Mouse (Mus musculus) E14TG2a.4 (cell line): ENCODE data around the gene Ctnnbl1.

Source experiments
- H3K27me3 ChIP-seq: 2 replicates; pipeline ENCODE4 v1.6.1; 2014; ENCODE audit warnings: low read length, control low read depth; ENCODE audit not compliant: insufficient read depth
- H3K36me3 ChIP-seq: 2 replicates; pipeline ENCODE4 v1.6.1; 2014; ENCODE audit warnings: low read length, control low read depth; ENCODE audit not compliant: insufficient read depth
- H3K4me1 ChIP-seq: replicated peaks from 2 replicates; pipeline ENCODE4 v1.6.1; 2014; ENCODE audit warnings: low read depth, low read length, control low read depth
- H3K4me3 ChIP-seq: replicated peaks from 2 replicates; pipeline ENCODE4 v1.5.1; 2014; ENCODE audit warnings: mild to moderate bottlenecking, low read length
- H3K9me3 ChIP-seq: 2 replicates; pipeline ENCODE4 v1.6.1; 2014; ENCODE audit warnings: low read length, control low read depth
- CTCF ChIP-seq: conservative IDR thresholded peaks from 2 replicates; pipeline ENCODE4 v1.5.1; 2014; ENCODE audit warnings: low read length
- NANOG ChIP-seq: IDR thresholded peaks from 2 replicates; pipeline ENCODE4 v1.6.1; 2014; ENCODE audit warnings: borderline replicate concordance, low read length, mixed read lengths
- POU5F1 ChIP-seq: IDR thresholded peaks from 2 replicates; pipeline ENCODE4 v1.6.1; 2014; ENCODE audit warnings: low read length, borderline replicate concordance

Ctnnbl1 gene

DNA sequence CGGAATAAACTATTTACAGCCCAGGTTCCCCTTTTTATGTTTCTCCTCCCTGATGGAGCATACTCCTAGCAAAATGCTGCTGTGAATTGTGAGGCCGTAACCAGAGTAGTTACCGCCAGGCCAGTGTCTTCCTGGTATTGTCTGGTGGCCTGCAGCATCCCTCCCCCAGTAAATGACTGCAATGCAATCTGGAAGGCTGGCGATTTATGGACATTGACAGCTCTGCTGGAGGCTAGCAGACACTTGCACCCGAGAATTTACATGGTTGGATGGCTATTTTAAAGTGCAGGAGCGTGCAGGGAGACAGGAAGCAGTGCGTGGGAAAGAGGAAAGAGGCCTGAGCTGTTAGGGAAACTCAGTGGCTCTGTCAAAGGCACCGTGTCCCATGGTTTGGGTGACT is 99.8 kb downstream of the Ctnnbl1 start:
- TF ChIP-seq NANOG (no peak), CTCF (no peak), POU5F1 (no peak)
- H3K4me3 ChIP-seq = no peak overlapping the region
- H3K9me3 ChIP-seq = no peaks in the 10 kb centered on the region
- H3K36me3 ChIP-seq = peaks cover 21% of the 10 kb centered on the region
- peaks cover 50% of the 10 kb centered on the region for H3K4me1 ChIP-seq
- no peaks in the 10 kb centered on the region for H3K27me3 ChIP-seq

DNA sequence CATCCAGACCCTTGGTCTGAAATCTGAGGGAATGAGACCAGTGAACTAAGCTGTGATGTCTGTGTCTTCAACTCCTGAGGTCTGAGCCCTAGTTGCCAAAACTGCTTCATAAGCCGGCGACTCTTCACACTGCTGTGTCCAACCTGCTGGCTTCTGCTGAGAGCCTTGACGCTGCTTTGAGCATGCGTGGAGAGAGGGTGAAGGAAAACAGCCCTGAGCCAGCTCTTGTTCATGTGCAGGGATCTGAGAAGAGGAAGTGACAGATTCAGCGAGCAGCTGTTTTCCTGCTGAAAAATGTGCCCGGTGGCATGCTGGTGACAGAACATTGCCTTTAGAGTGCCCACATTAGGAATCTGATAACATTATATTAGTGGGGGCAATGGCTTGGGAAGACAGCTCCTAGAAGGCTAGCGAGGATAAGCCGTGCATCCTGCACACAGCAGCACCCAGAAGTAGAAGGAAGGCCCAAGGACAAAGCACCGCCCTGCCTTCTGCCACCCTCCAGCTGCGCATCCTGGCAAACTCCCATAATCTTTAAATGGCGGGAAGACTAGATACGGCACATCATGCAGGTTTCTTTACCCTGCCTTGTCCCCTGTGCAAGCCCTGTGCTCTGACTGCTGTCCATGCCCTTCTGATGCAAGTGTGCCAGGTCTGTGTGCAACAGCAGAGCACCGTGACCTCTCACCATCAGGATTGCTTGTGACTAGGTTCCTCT is 101.2 kb downstream of the Ctnnbl1 start:
- Histone ChIP-seq H3K27me3 (no peaks in the 10 kb centered on the region), H3K4me3 (no peak overlapping the region), H3K36me3 (peaks cover 21% of the 10 kb centered on the region), H3K4me1 (peaks cover 63% of the 10 kb centered on the region), H3K9me3 (no peaks in the 10 kb centered on the region)
- TF ChIP-seq POU5F1 (no peak), NANOG (no peak), CTCF (no peak)

- peaks cover 86% of the 10 kb centered on the region for H3K4me1 ChIP-seq
- no peaks in the 10 kb centered on the region for H3K27me3 ChIP-seq
- peaks cover 21% of the 10 kb centered on the region for H3K36me3 ChIP-seq
- peak overlapping the region; percentile 50; the same call in 1 of the 2 replicates for H3K4me3 ChIP-seq
- H3K9me3 ChIP-seq = no peaks in the 10 kb centered on the region
- peak; percentile 83; the same call in 1 of the 2 replicates for TF ChIP-seq POU5F1
- no peak for TF ChIP-seq CTCF
- TF ChIP-seq NANOG = peak; percentile 58; the same call in 1 of the 2 replicates
Measured at GRCm38 (mm10) chr2:157840641-157841078, 103.5 kb downstream of the Ctnnbl1 start.

DNA sequence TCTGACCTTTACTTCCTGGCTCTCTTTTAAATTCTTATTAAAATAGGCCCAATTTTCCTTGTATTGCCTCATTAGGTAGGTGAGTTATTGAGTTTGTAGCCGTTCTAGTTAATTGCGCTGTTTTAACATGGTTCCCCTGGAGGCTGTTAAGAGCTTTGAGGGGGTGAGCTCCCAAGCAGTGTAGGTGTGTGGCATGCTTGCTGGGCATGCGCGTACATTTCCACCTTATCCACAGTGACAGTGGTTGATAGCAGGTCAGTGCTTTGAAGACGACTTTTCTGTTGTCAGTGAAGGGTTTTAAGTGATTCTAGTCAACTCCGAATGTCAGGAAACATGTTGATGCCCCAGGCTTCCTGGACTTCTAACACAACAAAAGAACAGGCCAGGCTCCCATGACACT is 103.9 kb downstream of the Ctnnbl1 start:
- H3K4me3 ChIP-seq = peak overlapping the region; percentile 50
- peaks cover 21% of the 10 kb centered on the region for H3K36me3 ChIP-seq
- TF ChIP-seq CTCF (no peak), POU5F1 (no peak), NANOG (no peak)
- H3K27me3 ChIP-seq = no peaks in the 10 kb centered on the region
- H3K9me3 ChIP-seq = no peaks in the 10 kb centered on the region
- H3K4me1 ChIP-seq = peaks cover 91% of the 10 kb centered on the region

- Histone ChIP-seq H3K4me1 (peaks cover 97% of the 10 kb centered on the region), H3K27me3 (no peaks in the 10 kb centered on the region), H3K36me3 (0 out of 2 replicates have a peak, but pooled peaks cover 6% of the 10 kb centered on the region), H3K4me3 (peak overlapping the region; percentile 5; the same call in 1 of the 2 replicates), H3K9me3 (no peaks in the 10 kb centered on the region)
- TF ChIP-seq CTCF (no peak), POU5F1 (no peak), NANOG (no peak)
Measured at GRCm38 (mm10) chr2:157844746-157845145, 107.5 kb downstream of the Ctnnbl1 start.

DNA sequence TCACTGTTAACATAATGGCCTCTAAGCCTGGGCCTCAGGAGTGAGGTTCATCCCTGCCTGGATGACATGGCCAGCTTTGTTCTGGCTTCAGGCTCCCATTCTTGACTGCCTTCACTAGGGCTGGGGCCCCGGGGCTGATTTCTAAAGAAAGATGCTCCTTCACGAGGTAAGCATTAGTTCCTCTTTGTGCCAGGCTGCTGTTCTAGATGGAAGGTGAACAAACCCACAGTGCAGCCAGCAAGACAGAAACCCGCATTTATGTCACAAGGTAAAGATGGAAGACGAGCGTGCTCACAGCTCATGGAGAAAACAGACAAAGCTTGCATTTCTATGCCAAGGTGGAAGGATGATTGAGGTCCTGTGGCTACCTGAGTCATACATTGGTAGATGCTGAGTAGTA is 108.6 kb downstream of the Ctnnbl1 start:
- H3K4me1 ChIP-seq = peaks cover 98% of the 10 kb centered on the region
- H3K27me3 ChIP-seq = no peaks in the 10 kb centered on the region
- no peak for TF ChIP-seq POU5F1
- TF ChIP-seq CTCF = no peak
- TF ChIP-seq NANOG = no peak
- 0 out of 2 replicates have a peak, but pooled peaks cover 6% of the 10 kb centered on the region for H3K36me3 ChIP-seq
- no peak overlapping the region for H3K4me3 ChIP-seq
- no peaks in the 10 kb centered on the region for H3K9me3 ChIP-seq

DNA sequence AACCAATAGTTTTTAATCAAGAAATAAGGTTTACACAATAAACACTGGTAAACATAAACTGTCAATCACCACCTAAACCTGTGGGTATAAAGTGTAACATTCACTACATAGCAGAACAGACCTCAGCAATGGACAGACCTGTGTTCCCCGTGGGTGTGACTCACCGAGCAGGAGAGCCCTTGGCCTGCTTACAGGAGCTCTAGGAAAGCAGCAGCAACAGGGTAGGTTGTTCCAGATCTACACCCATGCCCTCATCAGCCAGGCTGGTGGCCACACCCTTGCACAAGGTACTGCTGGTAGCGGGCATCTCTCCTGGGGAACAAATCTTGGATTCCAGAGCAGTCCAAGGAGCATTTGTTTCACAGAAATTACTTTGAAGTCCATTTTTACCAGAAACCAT is 115.9 kb downstream of the Ctnnbl1 start:
- Histone ChIP-seq H3K4me3 (no peak overlapping the region), H3K4me1 (peaks cover 81% of the 10 kb centered on the region), H3K27me3 (no peaks in the 10 kb centered on the region), H3K9me3 (no peaks in the 10 kb centered on the region), H3K36me3 (no peaks in the 10 kb centered on the region)
- no peak for TF ChIP-seq CTCF
- TF ChIP-seq NANOG = no peak
- no peak for TF ChIP-seq POU5F1

DNA sequence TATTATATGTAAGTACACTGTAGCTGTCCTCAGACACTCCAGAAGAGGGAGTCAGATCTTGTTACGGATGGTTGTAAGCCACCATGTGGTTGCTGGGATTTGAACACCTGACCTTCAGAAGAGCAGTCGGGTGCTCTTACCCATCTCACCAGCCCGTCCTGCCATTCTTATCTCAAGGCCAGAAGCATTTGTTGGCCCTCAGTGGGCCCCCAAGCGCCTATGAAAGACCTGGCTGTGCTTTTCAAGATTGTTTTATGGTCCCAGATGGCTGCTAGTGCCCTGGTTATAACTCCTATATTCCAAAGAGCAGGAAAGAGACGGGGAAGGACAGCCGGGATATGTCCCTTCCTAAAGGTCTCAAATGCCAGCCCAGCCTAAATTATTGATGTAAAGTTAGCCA is 118.6 kb downstream of the Ctnnbl1 start:
- TF ChIP-seq POU5F1 = no peak
- no peak for TF ChIP-seq CTCF
- no peak for TF ChIP-seq NANOG
- peaks cover 55% of the 10 kb centered on the region for H3K4me1 ChIP-seq
- no peak overlapping the region for H3K4me3 ChIP-seq
- no peaks in the 10 kb centered on the region for H3K36me3 ChIP-seq
- no peaks in the 10 kb centered on the region for H3K27me3 ChIP-seq
- H3K9me3 ChIP-seq = no peaks in the 10 kb centered on the region

DNA sequence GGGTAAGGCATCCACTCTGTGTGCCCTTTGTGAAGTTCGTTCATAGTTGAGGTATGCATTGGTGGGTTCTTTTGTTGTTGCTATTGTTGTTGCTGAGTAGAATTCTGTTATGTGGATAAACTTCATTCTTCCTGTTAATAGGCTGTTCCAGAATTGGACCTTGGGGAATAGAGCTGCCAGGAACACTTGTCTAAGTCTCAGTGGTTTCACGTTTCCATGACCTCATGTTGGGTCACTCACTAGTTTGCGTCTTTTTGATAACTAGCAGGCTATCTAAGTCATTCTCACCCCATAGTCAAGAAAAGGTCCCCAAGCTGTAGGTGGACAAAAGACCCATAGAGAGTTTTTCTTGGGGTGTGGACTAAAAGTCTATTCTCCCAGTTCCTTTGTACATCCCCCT is 120.3 kb downstream of the Ctnnbl1 start:
- Histone ChIP-seq H3K36me3 (no peaks in the 10 kb centered on the region), H3K4me1 (peaks cover 38% of the 10 kb centered on the region), H3K4me3 (no peak overlapping the region), H3K27me3 (no peaks in the 10 kb centered on the region), H3K9me3 (no peaks in the 10 kb centered on the region)
- TF ChIP-seq NANOG = no peak
- TF ChIP-seq CTCF = no peak
- TF ChIP-seq POU5F1 = no peak
